Mouse (Mus musculus): ENCODE data around the gene Rgs12.
A peak's percentile ranks its signal among the peaks of the same experiment; 100 is the strongest.

The Rgs12 gene

DNA sequence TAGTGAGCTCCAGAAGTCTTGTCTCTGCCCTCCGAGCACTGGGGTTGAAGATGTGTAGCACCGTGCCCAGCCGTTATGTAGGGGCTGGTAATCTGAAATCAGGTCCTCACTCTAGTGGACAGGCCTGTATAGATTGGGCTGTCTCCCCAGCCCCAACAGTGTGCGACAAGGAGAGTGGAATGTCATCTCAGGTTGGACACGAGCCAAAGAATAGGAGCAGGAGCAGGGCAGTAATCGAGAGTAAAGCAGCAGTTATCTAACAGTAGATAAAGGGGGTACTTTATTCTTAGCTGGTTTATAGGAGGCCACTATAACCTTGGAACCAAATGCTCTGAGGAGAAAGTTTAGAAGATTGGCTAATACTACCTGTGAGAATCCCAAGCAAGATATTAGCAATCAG, 30.9 kb downstream of the Rgs12 start:
- no peak for DNase-seq (ENCODE audit: low spot score in 2 of 2)

- DNase-seq (ENCODE audit: low spot score in 2 of 2): no peak
Measured at GRCm38 (mm10) chr5:34981734-34982133, 32.5 kb downstream of the Rgs12 start.

DNA sequence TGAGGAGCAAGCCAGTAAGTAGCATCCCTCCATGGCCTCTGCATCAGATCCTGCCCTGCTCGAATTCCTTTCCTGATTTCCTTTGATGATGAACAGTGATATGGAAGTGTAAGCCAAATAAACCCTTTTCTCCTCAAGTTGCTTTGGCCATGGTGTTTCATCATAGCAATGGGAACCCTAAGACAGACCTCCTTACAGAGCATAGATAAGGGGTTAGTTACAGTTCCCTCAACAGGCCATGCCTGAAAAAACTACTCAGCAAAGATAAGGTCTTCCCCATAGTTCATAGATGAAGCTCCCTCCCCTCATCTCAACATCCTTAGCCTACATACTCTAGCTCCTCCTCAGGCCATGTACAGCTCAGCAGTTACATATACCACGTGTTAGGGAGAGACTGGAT, 35.7 kb downstream of the Rgs12 start:
- no peak for DNase-seq (ENCODE audit: low spot score in 2 of 2)

DNA sequence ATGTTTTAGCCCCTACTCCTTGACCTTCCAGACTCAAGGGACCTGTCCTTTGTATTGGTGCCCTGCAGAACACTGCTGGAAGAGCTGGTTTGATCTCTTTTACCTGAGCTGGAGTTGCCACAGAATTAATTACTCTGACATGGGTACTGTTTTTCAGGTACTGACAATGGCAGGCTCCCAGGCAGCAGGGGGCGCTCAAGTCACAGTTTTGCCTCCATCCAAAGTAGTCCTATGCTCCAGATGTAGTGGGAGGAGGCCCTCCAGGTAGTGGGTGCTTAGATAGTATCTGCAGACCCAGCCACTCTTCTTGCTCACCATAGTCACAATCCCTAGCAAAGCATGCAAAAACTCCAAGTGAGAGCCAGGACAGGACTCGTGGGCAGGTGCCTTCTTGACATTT, 36.6 kb downstream of the Rgs12 start:
- DNase-seq (ENCODE audit: low spot score in 2 of 2): peak; percentile 82 to 90

- DNase-seq (ENCODE audit: low spot score in 2 of 2): no peak
Measured at GRCm38 (mm10) chr5:34987396-34987795, 38.2 kb downstream of the Rgs12 start.

DNA sequence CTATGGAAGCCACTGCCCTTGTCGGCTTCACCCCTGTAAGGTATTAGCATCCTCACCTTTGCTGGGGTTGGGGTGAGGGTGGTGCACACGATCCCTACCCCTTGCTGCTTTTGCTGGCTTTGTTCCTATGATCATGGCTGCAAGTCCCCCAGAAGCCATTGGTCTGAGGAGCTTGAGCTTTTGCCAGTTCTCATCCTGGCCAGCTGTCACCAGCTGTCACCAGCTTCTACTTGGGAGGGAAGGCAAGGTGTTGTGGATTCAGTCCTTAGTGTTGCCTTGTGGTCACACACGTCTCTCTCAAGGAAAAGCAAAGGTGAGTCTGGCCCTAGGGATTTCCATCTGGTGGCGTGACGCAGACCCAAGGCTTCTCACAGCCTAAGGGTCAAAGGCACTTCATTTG, 39.4 kb downstream of the Rgs12 start:
- DNase-seq (ENCODE audit: low spot score in 2 of 2): no peak

DNA sequence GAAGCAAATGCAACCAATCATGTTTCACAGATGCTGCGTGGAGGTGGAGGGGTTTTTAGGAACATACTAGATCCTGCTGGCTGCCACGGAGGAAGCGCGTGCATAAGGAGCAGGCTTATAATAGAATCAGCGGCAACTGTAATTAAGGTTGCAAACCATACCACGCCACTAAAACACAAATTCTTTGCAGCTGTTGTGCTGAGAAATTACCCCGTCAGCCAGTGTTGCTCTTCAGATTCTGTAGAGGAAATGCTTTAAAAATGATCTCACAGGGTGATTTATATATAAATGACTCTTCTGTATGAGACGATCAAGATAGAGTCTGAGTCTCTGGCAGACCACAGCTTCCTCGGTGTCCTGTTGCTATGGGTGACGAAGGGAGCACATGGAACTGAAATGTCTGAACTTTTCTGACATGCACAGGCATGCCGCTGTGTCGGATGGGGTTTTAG, 40.1 kb downstream of the Rgs12 start:
- DNase-seq (ENCODE audit: low spot score in 2 of 2): no peak

DNA sequence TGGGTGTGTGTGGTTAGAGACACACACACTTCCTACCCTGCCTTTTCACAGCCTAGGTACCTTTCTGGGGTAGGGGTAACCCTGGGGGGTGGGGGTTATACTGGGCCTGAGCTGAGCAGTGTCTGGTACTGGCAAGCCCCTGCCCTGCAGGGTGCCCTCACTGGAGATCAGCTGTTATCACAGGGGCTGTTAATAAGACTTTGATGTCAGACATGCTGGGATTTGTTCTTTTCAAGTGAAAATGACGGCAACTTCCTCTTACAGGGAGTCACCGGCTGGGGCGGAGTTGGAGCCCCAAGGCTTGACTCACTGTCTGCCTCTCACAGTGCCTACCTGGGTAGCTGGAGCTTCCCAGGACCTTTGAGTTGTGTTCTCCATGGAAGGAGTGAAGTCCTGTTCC, 49.5 kb downstream of the Rgs12 start:
- DNase-seq (ENCODE audit: low spot score in 2 of 2): no peak

DNA sequence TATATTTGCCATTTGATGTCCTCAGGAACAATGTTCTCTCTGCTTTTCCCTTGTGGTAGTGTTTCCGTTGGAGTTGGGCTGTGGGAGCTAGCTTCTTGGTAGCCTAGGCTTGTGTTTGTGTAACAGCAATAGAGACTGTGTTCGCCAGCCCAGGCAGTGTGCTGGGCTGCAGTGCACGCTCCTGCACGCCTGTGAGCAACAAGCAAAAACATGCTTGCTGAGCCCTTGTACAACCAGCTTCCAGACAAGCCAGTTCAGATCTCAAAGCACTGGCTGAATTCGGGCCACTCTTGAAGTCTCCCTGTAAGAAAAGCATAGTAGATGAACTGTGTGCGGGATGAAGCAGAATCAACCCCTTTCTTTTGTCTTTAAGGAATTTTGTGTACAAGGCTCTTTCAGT, 50.0 kb downstream of the Rgs12 start:
- DNase-seq (ENCODE audit: low spot score in 2 of 2): no peak

- DNase-seq (ENCODE audit: low spot score in 2 of 2): no peak
Measured at GRCm38 (mm10) chr5:35000323-35000722, 51.1 kb downstream of the Rgs12 start.

DNA sequence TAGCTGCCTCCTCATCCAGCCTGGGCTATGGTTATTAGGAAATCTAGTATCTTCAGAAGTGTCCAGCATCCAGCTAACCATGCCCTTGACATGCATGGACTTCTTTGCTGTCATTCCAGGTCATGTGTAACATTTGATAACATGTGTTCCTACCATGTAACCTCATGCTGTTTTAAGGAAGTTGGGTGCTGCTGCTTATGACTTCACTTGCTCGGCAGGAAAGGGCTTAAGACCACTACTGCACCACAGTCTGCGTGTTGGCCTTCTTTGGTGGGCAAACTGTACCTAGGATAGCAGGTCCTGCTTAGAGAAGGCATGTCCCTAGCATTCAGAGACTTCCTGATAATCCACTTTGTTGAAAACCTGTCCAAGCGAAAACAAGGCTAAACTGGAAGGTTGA, 51.9 kb downstream of the Rgs12 start:
- no peak for DNase-seq (ENCODE audit: low spot score in 2 of 2)

- DNase-seq (ENCODE audit: low spot score in 2 of 2): no peak
Measured at GRCm38 (mm10) chr5:35003611-35004162, 54.4 kb downstream of the Rgs12 start.

- DNase-seq (ENCODE audit: low spot score in 2 of 2): no peak
Measured at GRCm38 (mm10) chr5:35004769-35005168, 55.5 kb downstream of the Rgs12 start.

- no peak for DNase-seq (ENCODE audit: low spot score in 2 of 2)
Measured at GRCm38 (mm10) chr5:35005659-35006058, 56.4 kb downstream of the Rgs12 start.

DNA sequence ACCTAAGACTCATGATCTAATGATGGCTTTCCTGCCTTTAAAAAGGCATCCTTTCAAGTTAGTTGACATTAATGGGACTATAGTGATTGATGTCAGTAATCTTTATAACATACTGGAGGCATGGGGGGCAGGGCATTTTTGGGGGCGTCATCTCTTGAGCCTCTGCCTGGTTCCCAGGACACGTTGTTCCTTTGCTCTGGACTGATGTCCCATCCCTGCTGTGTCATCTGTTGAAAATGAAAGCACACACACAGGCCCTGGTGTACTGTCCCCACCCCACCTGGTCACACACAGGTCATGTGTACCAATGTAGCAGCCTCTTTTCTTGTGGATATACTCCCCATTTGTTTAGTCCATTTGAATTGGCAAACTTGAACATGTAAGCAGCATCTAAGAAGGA, 57.4 kb downstream of the Rgs12 start:
- DNase-seq (ENCODE audit: low spot score in 2 of 2): no peak

DNA sequence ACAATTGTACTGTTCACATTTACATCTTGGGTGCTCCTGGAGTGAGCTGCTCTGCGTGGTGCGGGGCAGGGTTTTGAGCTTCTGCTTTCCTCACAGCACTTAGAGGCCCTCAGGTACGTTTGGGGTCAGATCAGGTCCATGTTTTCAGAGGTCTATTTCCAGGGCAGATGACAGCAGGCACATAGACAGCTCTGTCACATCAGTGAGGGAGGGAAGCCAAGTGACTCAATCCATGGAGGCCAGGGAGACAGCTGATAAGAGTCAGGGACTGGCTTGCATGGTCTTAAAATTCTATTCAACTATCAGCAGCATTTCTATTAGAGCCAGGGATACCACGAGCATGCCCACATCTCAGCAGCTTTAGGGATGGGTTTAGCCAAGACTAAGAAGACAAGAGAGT, 59.9 kb downstream of the Rgs12 start:
- no peak for DNase-seq (ENCODE audit: low spot score in 2 of 2)

DNA sequence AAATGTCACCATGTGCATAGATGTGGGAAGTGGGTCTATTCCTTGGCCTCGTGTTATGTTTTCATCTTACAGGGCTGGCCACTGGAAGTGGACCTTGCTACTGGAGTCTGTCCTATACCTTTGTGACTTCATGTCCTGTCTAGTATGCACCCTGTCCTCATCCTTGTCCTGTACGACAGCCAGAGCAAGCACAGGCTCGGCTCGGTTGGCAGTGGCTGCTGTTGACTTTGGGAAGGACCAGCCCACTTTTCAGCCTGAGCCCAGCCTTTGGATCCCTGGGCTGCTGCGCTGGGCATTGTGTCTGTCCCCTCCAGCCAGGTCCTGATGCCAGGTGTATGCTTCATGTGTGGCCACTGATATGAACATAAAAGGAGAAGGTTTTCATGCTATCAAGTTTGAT, 61.4 kb downstream of the Rgs12 start:
- DNase-seq (ENCODE audit: low spot score in 2 of 2): no peak

DNA sequence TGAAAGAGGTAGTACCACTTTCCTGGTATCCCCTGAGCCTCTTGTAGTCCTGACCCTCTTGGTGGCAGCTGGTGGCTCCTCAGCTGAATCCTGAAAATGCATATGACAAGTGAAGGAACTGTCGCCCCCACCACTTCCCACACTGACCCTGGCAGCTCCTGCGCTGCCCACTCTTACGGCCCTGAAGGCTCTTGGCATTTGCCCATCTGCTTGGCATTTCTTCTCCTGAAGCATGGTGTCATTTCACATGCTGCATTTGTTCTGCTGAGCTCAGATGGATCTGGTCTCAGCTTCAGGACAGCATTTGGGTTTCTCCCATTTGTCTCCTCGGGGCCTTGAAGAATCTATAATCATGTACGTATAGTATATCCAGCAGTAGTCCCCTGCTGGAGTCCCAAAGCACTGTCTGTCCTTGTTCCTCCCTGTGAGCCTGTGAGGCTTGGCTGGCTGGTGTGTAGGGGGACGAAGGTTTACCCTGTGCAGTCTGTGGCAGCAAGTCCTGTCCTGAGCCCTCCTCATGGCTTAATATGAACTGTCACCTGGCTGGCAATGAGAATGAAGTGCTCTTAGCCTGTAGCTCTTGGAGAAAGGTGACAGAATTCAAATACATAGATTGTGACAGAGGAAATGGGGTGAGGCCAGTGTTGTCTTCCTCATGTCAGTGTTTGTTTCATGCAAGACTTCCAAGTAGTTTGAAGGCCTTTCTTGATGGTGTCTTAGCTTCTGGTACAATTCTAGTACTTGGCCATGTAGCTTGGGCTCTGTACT, 62.1 kb downstream of the Rgs12 start:
- DNase-seq (ENCODE audit: low spot score in 2 of 2): no peak

GRCm38 (mm10) chr5:35014036-35014435, 64.8 kb downstream of the Rgs12 start:
- DNase-seq (ENCODE audit: low spot score in 2 of 2): no peak

DNA sequence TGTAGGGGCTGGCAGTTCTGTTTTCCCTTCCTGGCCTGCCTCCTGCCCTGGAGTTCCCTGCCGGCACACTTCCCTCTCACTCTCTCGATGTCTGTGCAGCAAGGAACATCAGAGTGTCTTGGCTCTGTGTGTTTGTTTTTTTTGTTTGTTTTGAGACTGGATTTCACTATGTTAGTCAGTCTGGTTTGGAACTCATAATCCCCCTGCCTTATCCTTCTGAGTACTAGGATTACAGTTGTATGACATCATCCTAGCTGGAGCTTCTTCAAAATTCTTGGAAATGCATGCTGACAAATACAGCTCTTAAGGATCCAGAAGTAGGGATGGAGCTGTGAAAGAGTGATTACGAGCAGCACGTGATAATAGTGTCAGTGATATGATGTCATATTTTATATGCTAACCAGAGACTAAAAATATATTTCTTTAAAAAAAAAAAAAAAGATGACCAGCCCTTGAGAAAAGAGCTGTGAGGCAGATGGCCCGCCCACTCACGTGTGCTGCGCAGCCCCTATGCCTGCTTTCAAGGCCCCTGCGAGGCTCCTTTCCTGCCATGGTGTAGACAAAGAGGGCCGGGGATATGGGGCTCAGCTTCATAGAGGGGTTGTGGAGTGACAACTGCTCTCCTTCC, 70.5 kb downstream of the Rgs12 start:
- no peak for DNase-seq (ENCODE audit: low spot score in 2 of 2)

DNA sequence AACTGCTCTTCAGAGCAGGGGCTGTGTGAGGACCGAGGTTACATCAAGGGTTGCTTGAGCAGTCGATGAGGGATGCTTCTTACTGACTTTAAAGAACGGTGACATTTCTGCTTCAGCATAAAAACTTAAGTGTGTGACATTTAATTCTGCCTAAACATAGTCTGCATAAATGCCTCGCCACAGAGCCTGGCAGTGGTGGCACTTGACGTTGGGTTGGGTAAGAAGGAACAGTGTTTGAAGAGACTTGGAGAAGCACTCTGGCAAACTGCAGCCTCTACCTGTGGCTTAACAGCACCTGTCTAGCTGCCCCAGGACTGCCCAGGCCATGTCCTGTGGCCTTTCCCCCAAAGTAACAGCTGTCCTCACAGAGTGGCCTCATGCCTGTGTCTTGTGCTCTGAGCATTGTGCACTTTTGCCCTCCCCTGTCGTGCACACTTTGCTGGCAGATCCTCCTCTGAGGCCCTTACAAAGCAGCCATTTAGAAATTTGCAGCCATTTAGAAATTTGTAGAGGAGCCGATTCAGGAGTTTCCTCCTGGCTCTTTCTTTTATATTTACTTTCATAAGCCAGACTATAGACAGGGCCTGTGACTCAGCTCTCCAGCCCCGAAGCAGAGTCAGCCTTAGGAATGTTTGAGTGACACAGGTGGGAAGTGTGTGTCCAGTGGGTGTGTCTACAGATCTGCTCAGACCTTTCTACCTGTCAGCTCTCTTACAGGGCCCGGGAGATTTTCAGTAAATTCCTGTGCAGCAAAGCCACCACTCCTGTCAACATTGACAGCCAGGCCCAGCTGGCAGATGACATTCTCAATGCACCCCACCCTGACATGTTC, 71.4 kb downstream of the Rgs12 start:
- DNase-seq (ENCODE audit: low spot score in 2 of 2): no peak

- peak in 1 of 2 experiments; percentile 68 for DNase-seq (ENCODE audit: low spot score in 2 of 2)
Measured at GRCm38 (mm10) chr5:35024975-35025374, 75.7 kb downstream of the Rgs12 start.
